Mouse (Mus musculus): Measurements from ENCODE around the gene Nrn1l. TPM values are rescaled to one million over a fixed set of nuclear protein-coding genes. Genes with fewer than 3 reads are reported as not detected.

Gene Nrn1l
- polyA plus RNA-seq (2014; fragmentation: Nextera tagmentation; extraction: Ambion mirVana), result 1.0 and 1.1 TPM in 2 replicates

DNA sequence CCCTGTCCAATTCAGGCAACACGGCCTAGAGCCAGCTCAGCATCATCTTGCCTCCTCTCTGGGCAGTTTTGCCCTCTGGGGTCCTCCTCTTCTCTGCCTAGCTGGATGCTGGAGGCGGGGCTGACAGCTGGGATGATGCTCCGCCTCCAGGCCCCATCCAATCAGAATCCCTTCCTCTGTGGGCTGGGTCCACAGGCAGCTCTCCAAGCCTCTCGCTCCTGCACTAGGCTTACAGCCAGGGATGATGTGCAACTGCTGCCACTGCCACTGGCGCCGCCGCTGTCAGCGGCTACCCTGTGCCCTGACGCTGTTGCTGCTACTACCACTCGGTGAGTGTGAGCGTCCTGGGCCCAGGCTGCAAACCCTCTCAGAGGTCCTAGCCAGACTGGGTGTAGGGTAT, at the start of gene Nrn1l:
Nrn1l (plus strand) TSS at position 229 of the 400 bp plus-strand sequence.
- Histone ChIP-seq H3K27me3 (ENCODE audit: control insufficient read depth, insufficient read depth, low read length) (no peaks in the 10 kb centered on the region), H3K36me3 (ENCODE audit: control insufficient read depth, insufficient read depth, low read length) (peaks cover 43% of the 10 kb centered on the region)
- WGBS, result 6% methylated on average over 11 of the region's 11 CpGs

DNA sequence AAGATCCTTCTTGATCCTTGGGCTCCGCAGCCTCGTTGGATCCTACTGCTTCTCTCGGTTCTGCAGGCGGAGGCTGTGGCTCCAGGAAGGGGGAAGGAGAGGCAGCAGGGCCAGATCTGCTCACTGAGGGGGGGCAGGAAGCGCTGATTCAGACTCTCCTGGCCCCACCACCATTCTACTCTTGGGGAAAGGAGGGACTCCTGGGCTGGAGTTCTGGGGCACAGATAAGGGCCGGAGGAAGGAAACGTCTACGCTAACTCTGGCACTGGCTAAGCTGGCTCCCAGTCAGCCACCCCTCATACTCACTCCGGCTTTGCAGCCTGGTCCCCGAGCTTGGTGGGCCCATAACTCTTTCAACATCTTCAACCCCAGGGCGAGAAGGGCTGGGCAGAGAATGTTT, 46.7 kb upstream of the Nrn1l start:
- Histone ChIP-seq H3K27me3 (ENCODE audit: control insufficient read depth, insufficient read depth, low read length) (no peaks in the 10 kb centered on the region), H3K9ac (ENCODE audit: low read depth, low read length) (no peak overlapping the region), H3K4me2 (replicated peaks; ENCODE audit: low read depth, low read length) (no peak overlapping the region), H3K36me3 (ENCODE audit: control insufficient read depth, insufficient read depth, low read length) (peaks cover 57% of the 10 kb centered on the region), H3K4me1 (ENCODE audit: control insufficient read depth, insufficient read depth, low read length) (peaks cover 5% of the 10 kb centered on the region; the same call in 1 of the 2 replicates), H3K4me3 (ENCODE audit: low read length) (no peak overlapping the region), H3K27ac (ENCODE audit: low read depth, low read length) (no peak overlapping the region), H3K9me3 (ENCODE audit: control insufficient read depth, low read length) (no peaks in the 10 kb centered on the region)
- no peak for ATAC-seq (ENCODE audit: low FRiP score, low TSS enrichment)
- WGBS, result 93% methylated on average over 11 of the region's 11 CpGs

More for the DNA sequence above, at the start of gene Nrn1l:
- H3K4me3 ChIP-seq (ENCODE audit: low read length), result no peak within 1 kb of the TSS
- no peak within 1 kb of the TSS for H3K9ac ChIP-seq (ENCODE audit: low read depth, low read length)
- no peaks in the 10 kb centered on the region for H3K4me1 ChIP-seq (ENCODE audit: control insufficient read depth, insufficient read depth, low read length)
- H3K27ac ChIP-seq (ENCODE audit: low read depth, low read length), result no peak within 1 kb of the TSS
- H3K9me3 ChIP-seq (ENCODE audit: control insufficient read depth, low read length), result no peaks in the 10 kb centered on the region
- no peak within 1 kb of the TSS for H3K4me2 ChIP-seq (replicated peaks; ENCODE audit: low read depth, low read length)
- peak; percentile 90 for ATAC-seq (ENCODE audit: low FRiP score, low TSS enrichment)

DNA sequence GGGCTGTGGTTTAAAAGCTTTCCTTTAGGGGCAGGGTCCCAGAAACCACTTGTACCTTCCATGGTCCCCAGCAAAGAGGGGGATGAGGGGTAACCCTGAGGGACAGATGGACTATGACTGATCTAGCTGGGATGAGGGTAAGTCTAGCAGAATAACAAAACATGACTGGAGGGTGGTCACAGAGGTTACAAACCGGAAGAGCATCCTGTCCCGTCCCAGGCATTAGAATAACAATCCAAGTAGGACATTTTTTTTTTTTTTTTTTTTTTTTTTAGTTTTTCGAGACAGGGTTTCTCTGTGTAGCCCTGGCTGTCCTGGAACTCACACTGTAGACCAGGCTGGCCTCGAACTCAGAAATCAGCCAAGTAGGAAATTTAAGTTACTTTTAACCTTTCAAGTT, 43.4 kb upstream of the Nrn1l start:
- Histone ChIP-seq H3K4me2 (replicated peaks; ENCODE audit: low read depth, low read length) (no peak overlapping the region; the same call in 1 of the 2 replicates), H3K9me3 (ENCODE audit: control insufficient read depth, low read length) (no peaks in the 10 kb centered on the region), H3K9ac (ENCODE audit: low read depth, low read length) (no peak overlapping the region), H3K4me1 (ENCODE audit: control insufficient read depth, insufficient read depth, low read length) (peaks cover 7% of the 10 kb centered on the region; the same call in 1 of the 2 replicates), H3K27me3 (ENCODE audit: control insufficient read depth, insufficient read depth, low read length) (no peaks in the 10 kb centered on the region), H3K4me3 (ENCODE audit: low read length) (no peak overlapping the region), H3K27ac (ENCODE audit: low read depth, low read length) (no peak overlapping the region), H3K36me3 (ENCODE audit: control insufficient read depth, insufficient read depth, low read length) (peaks cover 42% of the 10 kb centered on the region)
- 81% methylated on average over 4 of the region's 4 CpGs for WGBS
- ATAC-seq (ENCODE audit: low FRiP score, low TSS enrichment), result no peak

DNA sequence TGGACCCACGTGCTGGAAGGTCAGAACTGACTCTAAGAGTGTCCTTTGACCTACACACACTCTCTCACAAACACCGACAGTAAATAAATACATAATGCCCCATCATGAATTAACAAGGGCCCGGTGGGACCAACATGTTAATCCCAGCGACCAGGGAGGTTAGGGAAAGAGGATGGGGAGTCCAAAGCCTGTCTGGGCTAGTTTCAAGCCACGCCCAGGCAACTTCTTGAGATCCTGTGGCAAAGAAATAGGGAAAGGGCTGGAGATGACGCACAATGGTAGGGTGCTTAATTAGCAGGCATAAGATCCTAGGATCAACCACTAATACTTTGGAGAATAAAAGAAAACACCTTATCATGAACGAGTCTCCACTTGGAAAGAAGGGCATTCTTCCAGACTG, 42.8 kb upstream of the Nrn1l start:
- peak overlapping the region; percentile 28 for H3K4me2 ChIP-seq (replicated peaks; ENCODE audit: low read depth, low read length)
- no peak overlapping the region; the same call in 1 of the 2 replicates for H3K9ac ChIP-seq (ENCODE audit: low read depth, low read length)
- peak overlapping the region; percentile 9; the same call in 1 of the 2 replicates for H3K4me3 ChIP-seq (ENCODE audit: low read length)
- H3K27me3 ChIP-seq (ENCODE audit: control insufficient read depth, insufficient read depth, low read length), result no peaks in the 10 kb centered on the region
- no peak for ATAC-seq (ENCODE audit: low FRiP score, low TSS enrichment)
- no peak overlapping the region for H3K27ac ChIP-seq (ENCODE audit: low read depth, low read length)
- no peaks in the 10 kb centered on the region for H3K9me3 ChIP-seq (ENCODE audit: control insufficient read depth, low read length)
- H3K36me3 ChIP-seq (ENCODE audit: control insufficient read depth, insufficient read depth, low read length), result peaks cover 36% of the 10 kb centered on the region
- 80% methylated on average over 7 of the region's 7 CpGs for WGBS
- peaks cover 7% of the 10 kb centered on the region; the same call in 1 of the 2 replicates for H3K4me1 ChIP-seq (ENCODE audit: control insufficient read depth, insufficient read depth, low read length)

DNA sequence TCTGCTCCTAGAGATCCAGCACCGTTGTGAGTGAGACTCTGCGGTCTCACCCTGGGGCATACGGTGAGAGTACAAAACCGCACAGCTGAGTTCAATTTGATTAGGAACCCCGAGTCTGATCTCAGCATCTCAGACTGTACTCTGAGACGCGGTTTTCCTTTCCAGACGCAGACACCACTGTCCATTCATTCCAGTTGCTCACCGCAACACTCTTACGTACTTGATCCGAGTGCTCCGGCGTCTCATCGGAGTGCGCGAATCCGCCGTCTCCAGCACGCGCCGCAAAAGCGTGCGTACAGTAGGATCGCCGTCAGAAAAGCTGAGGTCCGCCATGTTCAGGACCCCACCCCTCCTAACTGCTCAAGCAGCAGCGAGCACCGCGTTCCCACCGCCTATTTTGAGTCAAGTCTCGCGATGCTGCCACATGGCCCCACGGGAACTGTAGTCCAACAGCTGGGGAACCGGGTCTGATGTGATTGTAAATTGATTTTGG, 41.7 kb upstream of the Nrn1l start:
- H3K27me3 ChIP-seq (ENCODE audit: control insufficient read depth, insufficient read depth, low read length), result no peaks in the 10 kb centered on the region
- WGBS, result under 1% methylated on average over 34 of the region's 34 CpGs
- H3K36me3 ChIP-seq (ENCODE audit: control insufficient read depth, insufficient read depth, low read length), result peaks cover 25% of the 10 kb centered on the region
- H3K4me1 ChIP-seq (ENCODE audit: control insufficient read depth, insufficient read depth, low read length), result peaks cover 12% of the 10 kb centered on the region; the same call in 1 of the 2 replicates
- no peaks in the 10 kb centered on the region for H3K9me3 ChIP-seq (ENCODE audit: control insufficient read depth, low read length)
- H3K4me3 ChIP-seq (ENCODE audit: low read length), result peak overlapping the region; percentile 53
- H3K4me2 ChIP-seq (replicated peaks; ENCODE audit: low read depth, low read length), result peak overlapping the region; percentile 49
- no peak overlapping the region for H3K27ac ChIP-seq (ENCODE audit: low read depth, low read length)
- H3K9ac ChIP-seq (ENCODE audit: low read depth, low read length), result peak overlapping the region; percentile 59
- ATAC-seq (ENCODE audit: low FRiP score, low TSS enrichment), result peak; percentile 80

DNA sequence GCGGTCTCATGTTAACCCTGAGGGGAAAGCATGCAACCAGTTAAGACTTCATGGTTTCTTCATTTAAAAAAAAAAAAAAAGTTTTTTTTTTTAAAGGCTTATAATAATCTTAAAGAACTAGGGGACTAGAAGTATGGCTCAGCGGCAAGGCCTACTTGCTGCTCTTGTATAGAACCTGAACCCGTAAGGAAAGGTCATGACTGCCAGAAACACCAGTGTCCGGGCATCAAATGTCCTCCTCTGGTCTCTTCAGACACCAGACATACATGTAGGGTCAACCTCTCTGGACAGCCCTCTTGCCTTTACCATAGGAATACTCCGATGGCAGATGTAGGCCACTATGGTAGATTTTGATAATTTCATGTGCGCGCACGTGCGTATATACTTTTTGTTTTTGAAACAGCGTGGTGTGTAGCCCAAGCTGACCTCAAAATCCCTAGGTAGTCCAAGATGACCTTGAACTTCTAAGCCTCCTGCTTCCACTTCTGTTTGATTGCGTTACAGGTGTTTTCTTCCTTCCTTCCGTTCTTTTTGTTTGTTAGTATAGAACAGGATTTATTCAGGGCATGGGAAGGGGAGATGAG, 41.1 kb upstream of the Nrn1l start:
- WGBS, result 80% methylated on average over 12 of the region's 12 CpGs
- ATAC-seq (ENCODE audit: low FRiP score, low TSS enrichment), result 0 out of 2 replicates have a peak, but pooled peaks have one; percentile 0
- Histone ChIP-seq H3K27me3 (ENCODE audit: control insufficient read depth, insufficient read depth, low read length) (no peaks in the 10 kb centered on the region), H3K27ac (ENCODE audit: low read depth, low read length) (no peak overlapping the region), H3K4me1 (ENCODE audit: control insufficient read depth, insufficient read depth, low read length) (peaks cover 18% of the 10 kb centered on the region; the same call in 1 of the 2 replicates), H3K9ac (ENCODE audit: low read depth, low read length) (no peak overlapping the region), H3K9me3 (ENCODE audit: control insufficient read depth, low read length) (no peaks in the 10 kb centered on the region), H3K4me2 (replicated peaks; ENCODE audit: low read depth, low read length) (no peak overlapping the region), H3K4me3 (ENCODE audit: low read length) (no peak overlapping the region), H3K36me3 (ENCODE audit: control insufficient read depth, insufficient read depth, low read length) (peaks cover 20% of the 10 kb centered on the region)

DNA sequence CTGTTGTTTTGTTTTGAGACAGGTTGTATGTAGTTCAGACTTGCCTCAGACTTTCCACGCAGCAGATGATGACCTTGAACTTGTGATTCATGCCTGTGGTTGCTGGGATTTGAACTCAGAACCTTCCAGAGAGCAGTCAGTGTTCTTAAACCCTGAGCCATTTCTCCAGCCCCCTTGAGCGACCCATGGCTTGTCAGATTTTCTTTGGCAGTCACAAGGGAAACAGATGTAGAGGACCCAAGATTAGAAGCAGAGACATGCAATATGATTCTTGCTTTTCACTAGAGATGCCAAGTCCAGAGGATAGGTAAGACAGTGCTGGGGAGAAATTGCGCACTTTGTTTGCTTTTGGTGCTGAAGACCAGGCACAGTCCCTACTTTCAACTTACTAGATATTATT, 40.2 kb upstream of the Nrn1l start, which contains the start of gene Cenpt:
Cenpt (minus strand) TSS at position 101 of the 400 bp plus-strand sequence.
- H3K4me1 ChIP-seq (ENCODE audit: control insufficient read depth, insufficient read depth, low read length), result peaks cover 21% of the 10 kb centered on the region; the same call in 1 of the 2 replicates
- no peak for ATAC-seq (ENCODE audit: low FRiP score, low TSS enrichment)
- no peak within 1 kb of the TSS for H3K4me3 ChIP-seq (ENCODE audit: low read length)
- no peak within 1 kb of the TSS for H3K9ac ChIP-seq (ENCODE audit: low read depth, low read length)
- peaks cover 15% of the 10 kb centered on the region for H3K36me3 ChIP-seq (ENCODE audit: control insufficient read depth, insufficient read depth, low read length)
- WGBS, result 93% methylated on average over 3 of the region's 3 CpGs
- H3K4me2 ChIP-seq (replicated peaks; ENCODE audit: low read depth, low read length), result no peak within 1 kb of the TSS
- H3K9me3 ChIP-seq (ENCODE audit: control insufficient read depth, low read length), result no peaks in the 10 kb centered on the region
- H3K27me3 ChIP-seq (ENCODE audit: control insufficient read depth, insufficient read depth, low read length), result no peaks in the 10 kb centered on the region
- no peak within 1 kb of the TSS for H3K27ac ChIP-seq (ENCODE audit: low read depth, low read length)

DNA sequence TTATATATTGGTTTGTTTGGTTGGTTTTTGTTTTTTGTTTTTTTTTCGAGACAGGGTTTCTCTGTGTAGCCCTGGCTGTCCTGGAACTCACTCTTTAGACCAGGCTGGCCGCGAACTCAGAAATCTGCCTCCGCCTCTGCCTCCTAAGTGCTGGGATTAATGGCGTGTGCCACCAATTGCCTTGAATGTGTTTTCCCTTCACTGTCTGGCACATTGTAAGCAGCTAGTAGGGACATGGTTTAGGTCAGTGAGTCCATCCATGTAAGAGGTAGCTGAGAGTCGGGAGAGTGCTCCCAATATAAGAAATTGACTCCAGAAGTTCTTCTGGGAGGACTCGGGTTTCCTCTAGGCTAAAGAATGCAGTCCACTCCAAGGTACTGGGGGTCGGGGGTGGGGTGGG, 39.1 kb upstream of the Nrn1l start:
- no peaks in the 10 kb centered on the region for H3K9me3 ChIP-seq (ENCODE audit: control insufficient read depth, low read length)
- no peaks in the 10 kb centered on the region for H3K27me3 ChIP-seq (ENCODE audit: control insufficient read depth, insufficient read depth, low read length)
- ATAC-seq (ENCODE audit: low FRiP score, low TSS enrichment), result no peak; the same call in 1 of the 2 replicates
- peak overlapping the region; percentile 82 for H3K4me3 ChIP-seq (ENCODE audit: low read length)
- H3K4me2 ChIP-seq (replicated peaks; ENCODE audit: low read depth, low read length), result peak overlapping the region; percentile 35; the same call in 1 of the 2 replicates
- H3K9ac ChIP-seq (ENCODE audit: low read depth, low read length), result peak overlapping the region; percentile 85; the same call in 1 of the 2 replicates
- peaks cover 25% of the 10 kb centered on the region for H3K4me1 ChIP-seq (ENCODE audit: control insufficient read depth, insufficient read depth, low read length)
- peaks cover 4% of the 10 kb centered on the region for H3K36me3 ChIP-seq (ENCODE audit: control insufficient read depth, insufficient read depth, low read length)
- 25% methylated on average over 8 of the region's 8 CpGs for WGBS
- H3K27ac ChIP-seq (ENCODE audit: low read depth, low read length), result peak overlapping the region; percentile 51; the same call in 1 of the 2 replicates

DNA sequence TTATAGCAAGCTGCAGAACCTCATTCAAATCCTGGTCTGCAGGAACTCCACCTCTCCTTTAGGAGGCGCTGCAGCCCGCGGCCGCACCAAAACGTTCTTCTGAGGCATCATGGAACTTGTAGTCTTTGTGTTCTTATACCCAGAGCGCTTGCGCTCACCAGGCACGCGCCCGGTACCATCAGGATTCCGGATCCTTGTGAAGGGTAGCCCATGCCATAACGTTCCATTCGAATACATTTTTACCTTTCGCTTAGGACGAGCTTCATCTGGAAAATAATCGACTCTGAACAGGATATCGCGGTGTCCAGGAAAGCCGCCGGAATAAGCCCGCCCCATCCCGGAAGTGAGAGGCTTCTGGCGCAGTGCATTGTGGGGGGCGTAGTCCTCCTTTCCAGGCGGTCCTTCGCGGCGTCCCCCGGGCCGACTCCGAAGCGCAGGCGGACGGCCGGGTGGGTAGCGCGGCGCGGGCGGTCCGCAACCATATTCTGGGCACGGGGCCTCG, 38.6 kb upstream of the Nrn1l start, which contains the start of gene Thap11:
Thap11 (plus strand) TSS at position 418 of the 502 bp plus-strand sequence.
- Histone ChIP-seq H3K4me2 (replicated peaks; ENCODE audit: low read depth, low read length) (peak within 1 kb of the TSS; percentile 96), H3K4me3 (ENCODE audit: low read length) (peak within 1 kb of the TSS; percentile 82), H3K27me3 (ENCODE audit: control insufficient read depth, insufficient read depth, low read length) (no peaks in the 10 kb centered on the region), H3K9me3 (ENCODE audit: control insufficient read depth, low read length) (no peaks in the 10 kb centered on the region), H3K4me1 (ENCODE audit: control insufficient read depth, insufficient read depth, low read length) (peaks cover 29% of the 10 kb centered on the region), H3K27ac (ENCODE audit: low read depth, low read length) (peak within 1 kb of the TSS; percentile 65), H3K36me3 (ENCODE audit: control insufficient read depth, insufficient read depth, low read length) (0 out of 2 replicates have a peak, but pooled peaks cover 3% of the 10 kb centered on the region), H3K9ac (ENCODE audit: low read depth, low read length) (peak within 1 kb of the TSS; percentile 85)
- under 1% methylated on average over 43 of the region's 43 CpGs for WGBS
- ATAC-seq (ENCODE audit: low FRiP score, low TSS enrichment), result peak; percentile 89
